Mouse (Mus musculus): ENCODE measurements at regions not wholly inside any gene's neighbourhood (a gene's known extent, or its start where the extent isn't known, plus 50 kb on each side); places are given as distances from the start of the nearest gene placed in this dataset.

- ATAC-seq (ENCODE audit: insufficient read depth, low FRiP score, low read depth) = peak; percentile 65; the same call in 1 of the 2 replicates
- no peaks in the 10 kb centered on the region for H3K36me3 ChIP-seq
- no peak overlapping the region for H3K27ac ChIP-seq
These were observed 94.5 kb downstream of the Cldn17 start for GRCm38 (mm10) chr16:88412287-88412686.

GRCm38 (mm10) chr16:88408144-88408543, 98.6 kb downstream of the Cldn17 start:
- Histone ChIP-seq H3K4me1 (no peaks in the 10 kb centered on the region), H3K9me3 (no peaks in the 10 kb centered on the region), H3K4me2 (no peak overlapping the region), H3K9ac (no peak overlapping the region), H3K27ac (no peak overlapping the region), H3K4me3 (replicated peaks) (no peak overlapping the region), H3K36me3 (no peaks in the 10 kb centered on the region), H3K27me3 (replicated peaks) (no peaks in the 10 kb centered on the region)
- no peak for ATAC-seq (ENCODE audit: insufficient read depth, low FRiP score, low read depth)

More at GRCm38 (mm10) chr16:88412287-88412686, 94.5 kb downstream of the Cldn17 start:
- 71% methylated on average over 1 of the region's 1 CpGs for WGBS
- no peak overlapping the region for H3K4me3 ChIP-seq (replicated peaks)
- no peaks in the 10 kb centered on the region for H3K9me3 ChIP-seq
- H3K4me1 ChIP-seq = no peaks in the 10 kb centered on the region
- H3K27me3 ChIP-seq (replicated peaks) = no peaks in the 10 kb centered on the region
- no peak overlapping the region for H3K9ac ChIP-seq
- H3K4me2 ChIP-seq = no peak overlapping the region

GRCm38 (mm10) chr16:88404331-88404730, 102.4 kb downstream of the Cldn17 start:
- no peaks in the 10 kb centered on the region for H3K4me1 ChIP-seq
- no peak overlapping the region for H3K4me2 ChIP-seq
- no peaks in the 10 kb centered on the region for H3K9me3 ChIP-seq
- H3K4me3 ChIP-seq (replicated peaks) = no peak overlapping the region
- WGBS = 77% methylated on average over 4 of the region's 4 CpGs
- H3K27me3 ChIP-seq (replicated peaks) = no peaks in the 10 kb centered on the region
- no peak overlapping the region for H3K9ac ChIP-seq
- ATAC-seq (ENCODE audit: insufficient read depth, low FRiP score, low read depth) = no peak
- H3K27ac ChIP-seq = no peak overlapping the region
- H3K36me3 ChIP-seq = no peaks in the 10 kb centered on the region

GRCm38 (mm10) chr16:88399881-88400280, 106.9 kb downstream of the Cldn17 start:
- no peak overlapping the region for H3K27ac ChIP-seq
- 52% methylated on average over 3 of the region's 3 CpGs for WGBS
- H3K27me3 ChIP-seq (replicated peaks) = no peaks in the 10 kb centered on the region
- H3K36me3 ChIP-seq = no peaks in the 10 kb centered on the region
- no peak overlapping the region for H3K4me3 ChIP-seq (replicated peaks)
- H3K4me1 ChIP-seq = no peaks in the 10 kb centered on the region
- H3K4me2 ChIP-seq = no peak overlapping the region
- ATAC-seq (ENCODE audit: insufficient read depth, low FRiP score, low read depth) = no peak
- no peak overlapping the region for H3K9ac ChIP-seq
- no peaks in the 10 kb centered on the region for H3K9me3 ChIP-seq

GRCm38 (mm10) chr16:88392764-88393163, 102.7 kb upstream of the Grik1 start:
- Histone ChIP-seq H3K27ac (no peak overlapping the region), H3K4me2 (no peak overlapping the region), H3K9ac (no peak overlapping the region), H3K4me3 (replicated peaks) (no peak overlapping the region), H3K36me3 (no peaks in the 10 kb centered on the region), H3K9me3 (no peaks in the 10 kb centered on the region), H3K27me3 (replicated peaks) (no peaks in the 10 kb centered on the region), H3K4me1 (no peaks in the 10 kb centered on the region)
- 25% methylated on average over 1 of the region's 1 CpGs for WGBS
- no peak for ATAC-seq (ENCODE audit: insufficient read depth, low FRiP score, low read depth)

GRCm38 (mm10) chr16:88381605-88382279, 91.7 kb upstream of the Grik1 start:
- no peak overlapping the region for H3K4me2 ChIP-seq
- no peak for ATAC-seq (ENCODE audit: insufficient read depth, low FRiP score, low read depth)
- H3K4me3 ChIP-seq (replicated peaks) = no peak overlapping the region
- no peaks in the 10 kb centered on the region for H3K4me1 ChIP-seq
- H3K36me3 ChIP-seq = no peaks in the 10 kb centered on the region
- H3K27me3 ChIP-seq (replicated peaks) = no peaks in the 10 kb centered on the region
- no peaks in the 10 kb centered on the region for H3K9me3 ChIP-seq
- H3K27ac ChIP-seq = no peak overlapping the region
- no peak overlapping the region for H3K9ac ChIP-seq
- 4% methylated on average over 2 of the region's 2 CpGs for WGBS

GRCm38 (mm10) chr16:88375622-88376021, 85.6 kb upstream of the Grik1 start:
- Histone ChIP-seq H3K27me3 (replicated peaks) (no peaks in the 10 kb centered on the region), H3K4me2 (no peak overlapping the region), H3K4me3 (replicated peaks) (no peak overlapping the region), H3K9ac (no peak overlapping the region), H3K36me3 (no peaks in the 10 kb centered on the region), H3K27ac (no peak overlapping the region), H3K9me3 (no peaks in the 10 kb centered on the region), H3K4me1 (no peaks in the 10 kb centered on the region)
- ATAC-seq (ENCODE audit: insufficient read depth, low FRiP score, low read depth) = no peak
- 45% methylated on average over 5 of the region's 5 CpGs for WGBS

- 36% methylated on average over 2 of the region's 2 CpGs for WGBS
- ATAC-seq (ENCODE audit: insufficient read depth, low FRiP score, low read depth) = no peak
These were observed 84.5 kb upstream of the Grik1 start for GRCm38 (mm10) chr16:88374612-88375011.

GRCm38 (mm10) chr16:88372034-88372433, 82.0 kb upstream of the Grik1 start:
- peak; percentile 60; the same call in 1 of the 2 replicates for ATAC-seq (ENCODE audit: insufficient read depth, low FRiP score, low read depth)
- H3K4me2 ChIP-seq = no peak overlapping the region
- no peaks in the 10 kb centered on the region for H3K27me3 ChIP-seq (replicated peaks)
- no peaks in the 10 kb centered on the region for H3K36me3 ChIP-seq
- 43% methylated on average over 7 of the region's 7 CpGs for WGBS
- no peaks in the 10 kb centered on the region for H3K4me1 ChIP-seq
- H3K9ac ChIP-seq = no peak overlapping the region
- H3K4me3 ChIP-seq (replicated peaks) = no peak overlapping the region
- no peaks in the 10 kb centered on the region for H3K9me3 ChIP-seq
- no peak overlapping the region for H3K27ac ChIP-seq

More at GRCm38 (mm10) chr16:88374612-88375011, 84.5 kb upstream of the Grik1 start:
- Histone ChIP-seq H3K36me3 (no peaks in the 10 kb centered on the region), H3K9ac (no peak overlapping the region), H3K27ac (no peak overlapping the region), H3K27me3 (replicated peaks) (no peaks in the 10 kb centered on the region), H3K9me3 (no peaks in the 10 kb centered on the region), H3K4me2 (no peak overlapping the region), H3K4me1 (no peaks in the 10 kb centered on the region), H3K4me3 (replicated peaks) (no peak overlapping the region)

GRCm38 (mm10) chr16:88368146-88368545, 78.1 kb upstream of the Grik1 start:
- H3K27me3 ChIP-seq (replicated peaks) = no peaks in the 10 kb centered on the region
- H3K36me3 ChIP-seq = no peaks in the 10 kb centered on the region
- no peak overlapping the region for H3K9ac ChIP-seq
- H3K27ac ChIP-seq = no peak overlapping the region
- no peak for ATAC-seq (ENCODE audit: insufficient read depth, low FRiP score, low read depth)
- H3K4me2 ChIP-seq = no peak overlapping the region
- 49% methylated on average over 6 of the region's 6 CpGs for WGBS
- no peaks in the 10 kb centered on the region for H3K9me3 ChIP-seq
- H3K4me3 ChIP-seq (replicated peaks) = no peak overlapping the region
- no peaks in the 10 kb centered on the region for H3K4me1 ChIP-seq

- 88% methylated on average over 1 of the region's 1 CpGs for WGBS
- Histone ChIP-seq H3K36me3 (no peaks in the 10 kb centered on the region), H3K9me3 (no peaks in the 10 kb centered on the region), H3K9ac (no peak overlapping the region), H3K4me3 (replicated peaks) (no peak overlapping the region), H3K4me1 (no peaks in the 10 kb centered on the region), H3K27me3 (replicated peaks) (no peaks in the 10 kb centered on the region), H3K4me2 (no peak overlapping the region), H3K27ac (no peak overlapping the region)
- no peak for ATAC-seq (ENCODE audit: insufficient read depth, low FRiP score, low read depth)
These were observed 77.1 kb upstream of the Grik1 start for GRCm38 (mm10) chr16:88367162-88367561.

GRCm38 (mm10) chr16:88360081-88360480, 70.0 kb upstream of the Grik1 start:
- H3K9ac ChIP-seq = no peak overlapping the region
- H3K4me3 ChIP-seq (replicated peaks) = no peak overlapping the region
- no peak overlapping the region for H3K27ac ChIP-seq
- no peaks in the 10 kb centered on the region for H3K36me3 ChIP-seq
- 36% methylated on average over 2 of the region's 2 CpGs for WGBS
- H3K4me2 ChIP-seq = no peak overlapping the region
- H3K9me3 ChIP-seq = no peaks in the 10 kb centered on the region
- H3K27me3 ChIP-seq (replicated peaks) = no peaks in the 10 kb centered on the region
- no peaks in the 10 kb centered on the region for H3K4me1 ChIP-seq
- ATAC-seq (ENCODE audit: insufficient read depth, low FRiP score, low read depth) = no peak

Measured in stomach, embryonic 15.5 days (tissue).